Mouse (Mus musculus) CD8-positive naive resting alpha-beta T cell, adult 2 months (primary cell): ENCODE data around the gene Clec4g.
"Not testable (repeated sequence)": the region's sequence is repeated elsewhere in the genome, so short reads cannot be mapped to it uniquely, and the experiment has no call there.

Experiments used
- DNase-seq, 2 experiments: peaks; one replicate each; pipeline ENCODE4 v3.0.0; 2022; ENCODE audit warnings: low read depth in 2 of 2, low spot score in 2 of 2

Gene Clec4g

GRCm38 (mm10) chr8:3720551-3720950 lies at the start of gene Clec4g:
TSS of gene Clec4g (minus strand) at chr8:3720651.
- DNase-seq: no peak

- not testable (repeated sequence) for DNase-seq
These were observed 48.2 kb upstream of the Clec4g start for GRCm38 (mm10) chr8:3768641-3769040.

DNA sequence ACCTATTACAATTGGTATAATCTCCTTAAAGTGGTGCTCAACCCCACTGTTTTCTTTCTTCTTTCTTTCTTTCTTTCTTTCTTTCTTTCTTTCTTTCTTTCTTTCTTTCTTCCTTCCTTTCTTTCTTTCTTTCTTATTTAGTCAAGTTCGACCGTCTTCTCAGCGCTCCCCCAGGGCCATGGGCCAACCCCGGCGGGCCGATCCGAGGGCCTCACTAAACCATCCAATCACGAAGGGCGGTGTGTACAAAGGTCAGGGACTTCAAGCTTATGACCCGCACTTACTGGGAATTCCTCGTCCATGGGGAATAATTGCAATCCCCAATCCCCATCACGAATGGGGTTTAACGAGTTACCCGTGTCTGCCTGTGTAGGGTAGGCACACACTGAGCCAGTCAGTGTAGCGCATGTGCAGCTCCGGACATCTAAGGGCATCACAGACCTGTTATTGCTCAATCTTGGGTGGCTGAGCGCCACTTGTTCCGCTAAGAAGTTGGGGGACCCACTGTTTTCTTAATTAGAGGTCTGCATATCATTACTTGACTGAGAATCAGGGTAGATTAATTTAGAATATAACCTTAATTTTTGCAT lies 33.9 kb upstream of the Clec4g start:
- peak; percentile 29 to 75 for DNase-seq

- DNase-seq: no peak
These were observed 28.3 kb upstream of the Clec4g start, which contains the start of gene Cd209a for GRCm38 (mm10) chr8:3748761-3749160. TSS of gene Cd209a (minus strand) at chr8:3748984.

DNA sequence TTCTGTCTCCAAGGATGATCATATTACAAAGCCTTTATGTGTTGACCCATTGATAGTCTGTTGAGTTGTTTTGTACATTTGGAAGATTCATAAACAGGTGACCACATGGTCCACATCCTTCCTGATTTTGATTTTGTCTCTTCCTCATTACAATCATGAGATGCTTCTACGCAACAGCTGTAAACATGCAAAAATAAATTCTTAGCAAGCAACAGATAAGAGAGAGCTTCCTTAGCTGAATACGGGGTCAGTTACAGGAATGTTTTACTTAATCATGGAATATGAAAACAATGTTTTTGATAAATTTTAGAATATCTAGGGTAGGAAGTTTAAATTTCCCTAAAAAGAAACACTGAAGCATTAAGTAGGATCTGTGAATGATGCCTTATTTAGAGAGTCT lies 16.5 kb upstream of the Clec4g start:
- no peak for DNase-seq

DNA sequence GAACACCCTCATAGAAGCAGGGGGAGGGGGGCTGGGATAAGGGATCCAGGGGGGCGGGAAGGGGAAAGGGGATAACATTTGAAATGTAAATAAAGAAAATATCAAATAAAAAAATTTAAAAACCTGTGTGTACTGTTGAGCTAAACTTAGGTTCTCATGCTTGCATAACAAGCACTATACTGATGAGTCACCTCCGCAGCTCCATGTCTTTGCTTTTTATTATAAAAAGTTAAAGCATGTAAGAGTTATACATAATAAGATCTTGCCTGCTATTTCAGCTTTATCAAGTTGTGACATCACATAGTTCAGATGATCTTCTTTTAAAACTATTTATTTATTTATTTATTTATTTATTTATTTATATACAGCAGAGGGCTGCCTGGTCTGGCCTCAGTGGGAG lies 15.1 kb upstream of the Clec4g start:
- DNase-seq: no peak

DNA sequence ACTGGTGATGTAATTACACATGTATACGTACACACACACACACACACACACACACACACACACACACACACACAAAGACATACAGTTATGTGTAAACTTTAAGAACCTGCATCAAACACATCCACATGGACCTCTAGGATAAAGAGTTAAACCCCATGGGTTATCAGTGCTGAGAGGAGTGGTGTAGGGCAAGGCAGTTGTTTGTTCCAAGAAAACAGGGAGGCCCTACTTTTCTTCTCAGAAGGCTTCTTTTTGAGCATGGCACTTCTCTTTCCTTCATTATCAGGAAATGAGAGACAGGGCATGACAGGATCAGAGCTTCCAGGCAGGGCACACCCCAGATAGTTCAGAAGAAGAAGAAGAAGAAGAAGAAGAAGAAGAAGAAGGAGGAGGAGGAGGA lies 13.6 kb upstream of the Clec4g start:
- DNase-seq: no peak

DNA sequence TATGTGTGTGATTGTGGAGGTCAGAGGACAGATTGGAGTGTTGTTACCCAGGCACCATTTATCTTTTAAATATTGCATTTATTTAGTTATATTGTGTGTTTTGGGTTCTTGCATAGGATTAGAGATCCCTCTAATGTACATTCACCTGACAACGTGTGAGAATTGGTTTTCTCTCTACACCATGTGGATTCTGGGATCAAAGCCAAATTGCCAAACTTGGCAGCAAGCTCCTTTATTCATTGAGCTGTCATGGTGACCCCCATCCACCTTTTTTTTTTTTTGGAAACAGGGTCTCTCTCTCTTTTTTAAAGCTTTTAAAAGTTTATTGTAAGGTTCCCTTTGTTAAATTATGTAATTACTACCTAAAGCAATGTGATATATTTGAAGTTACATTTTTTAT lies 590 bp upstream of the Clec4g start:
- DNase-seq: no peak

DNA sequence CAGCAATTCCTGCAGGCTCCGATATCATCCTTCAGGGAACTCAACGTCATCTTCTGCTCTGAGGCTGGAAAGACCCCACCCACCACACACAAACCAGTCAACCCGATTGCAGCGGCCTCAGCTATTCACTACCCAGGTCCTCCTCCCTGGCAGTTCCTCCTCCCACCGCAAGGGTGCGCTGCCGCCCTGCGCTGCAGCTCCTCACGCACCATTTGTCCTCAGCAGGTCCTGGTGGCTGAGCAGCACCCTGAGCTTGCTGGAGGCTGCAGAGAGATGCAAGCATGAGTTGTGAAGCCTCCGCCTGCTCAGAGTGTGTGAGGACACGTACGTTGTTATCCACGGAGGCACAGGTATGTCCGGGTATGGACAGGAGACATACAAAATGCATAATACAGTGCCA lies 1.9 kb downstream of the Clec4g start:
- peak; percentile 55 to 57 for DNase-seq

GRCm38 (mm10) chr8:3717321-3717954 lies 3.0 kb downstream of the Clec4g start:
- DNase-seq: no peak

GRCm38 (mm10) chr8:3711646-3712045 lies 8.8 kb downstream of the Clec4g start:
- DNase-seq: no peak

- DNase-seq: no peak
These were observed 10.1 kb downstream of the Clec4g start for GRCm38 (mm10) chr8:3710312-3710711.

DNA sequence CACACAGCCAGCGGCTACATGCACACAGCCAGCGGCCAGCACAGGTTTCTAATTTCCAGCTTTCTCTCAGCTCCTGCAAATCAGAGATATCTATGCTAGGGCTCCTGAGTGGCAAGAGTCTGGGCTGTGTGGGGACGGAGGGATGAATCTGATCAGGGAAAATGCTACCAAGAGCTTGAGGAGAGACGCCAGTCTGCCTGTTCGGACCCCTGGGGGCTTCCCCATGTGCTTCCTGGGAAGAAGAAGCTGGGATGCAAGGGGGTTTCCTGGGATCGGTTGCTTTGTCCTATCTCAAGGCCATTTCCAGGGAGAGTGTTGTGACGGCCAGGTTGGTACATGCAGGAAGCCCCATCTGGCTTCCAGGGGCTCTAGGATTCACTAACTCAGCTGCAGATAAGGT lies 12.8 kb downstream of the Clec4g start:
- DNase-seq: no peak

DNA sequence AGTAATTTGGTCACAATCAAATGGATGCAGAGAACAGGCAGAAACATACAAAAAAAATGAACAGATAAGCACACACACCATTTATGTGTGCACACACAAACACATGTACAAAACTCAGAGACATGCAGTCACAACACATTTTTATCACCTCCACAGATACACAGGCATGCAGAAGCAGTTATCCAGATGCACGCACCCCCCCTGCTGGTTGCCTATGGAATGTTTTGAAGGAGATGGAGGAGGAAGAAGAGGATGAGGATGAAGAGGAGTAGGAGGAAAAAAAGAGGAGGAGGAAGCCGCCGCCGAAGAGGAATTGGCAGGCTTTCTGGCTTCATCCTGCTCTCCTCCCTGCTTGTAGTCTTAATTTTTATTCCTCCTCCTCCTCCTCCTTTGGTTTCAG lies 14.7 kb downstream of the Clec4g start:
- DNase-seq: no peak

GRCm38 (mm10) chr8:3701491-3701890 lies 19.0 kb downstream of the Clec4g start:
- no peak for DNase-seq

- no peak for DNase-seq
These were observed 26.3 kb downstream of the Clec4g start, which contains the start of gene Fcer2a for GRCm38 (mm10) chr8:3694121-3694520. TSS of gene Fcer2a (minus strand) at chr8:3694175.

GRCm38 (mm10) chr8:3690774-3691173 lies 29.7 kb downstream of the Clec4g start:
- DNase-seq: no peak

DNA sequence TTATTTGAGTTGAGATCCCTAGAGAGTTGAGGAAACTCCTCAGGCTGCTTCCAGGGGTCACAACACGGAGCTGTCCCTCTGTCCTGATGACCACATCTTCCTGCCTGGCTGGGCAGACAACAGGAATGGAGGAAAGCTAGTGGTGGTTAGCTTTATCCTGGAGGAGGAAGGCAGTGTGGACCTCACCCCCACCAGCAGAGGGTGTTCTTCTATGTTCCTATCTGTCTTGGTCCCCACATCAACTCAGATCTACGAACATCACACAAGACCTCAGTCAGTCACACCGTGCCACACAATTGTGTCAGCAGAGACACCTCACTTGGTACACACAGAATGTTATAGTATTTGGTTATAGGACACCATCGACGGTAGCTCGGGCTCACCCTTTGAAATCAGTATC lies 32.9 kb downstream of the Clec4g start:
- DNase-seq: no peak

DNA sequence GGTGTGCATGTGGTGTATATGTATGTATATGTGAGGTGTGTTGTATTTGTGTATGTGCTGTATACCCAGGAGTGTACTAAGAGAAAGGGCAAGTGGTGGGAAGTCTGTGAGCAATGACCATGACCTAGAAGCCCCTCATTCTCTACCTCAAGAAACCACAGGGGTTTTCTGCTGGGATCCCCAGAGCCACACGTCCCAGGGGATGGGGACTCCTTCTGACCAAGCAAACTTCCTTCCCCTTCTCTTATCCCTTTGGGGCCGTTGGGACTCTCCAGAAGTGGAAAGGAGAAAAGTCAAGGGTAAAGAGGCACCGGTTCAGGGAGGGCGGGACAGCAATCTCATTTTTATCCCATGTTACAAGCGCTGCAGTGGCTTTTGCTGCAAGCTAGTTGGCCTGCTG lies 35.0 kb downstream of the Clec4g start:
- no peak for DNase-seq

GRCm38 (mm10) chr8:3684530-3684929 lies 35.9 kb downstream of the Clec4g start:
- no peak for DNase-seq

- no peak for DNase-seq
These were observed 36.9 kb downstream of the Clec4g start for GRCm38 (mm10) chr8:3683408-3684176.

DNA sequence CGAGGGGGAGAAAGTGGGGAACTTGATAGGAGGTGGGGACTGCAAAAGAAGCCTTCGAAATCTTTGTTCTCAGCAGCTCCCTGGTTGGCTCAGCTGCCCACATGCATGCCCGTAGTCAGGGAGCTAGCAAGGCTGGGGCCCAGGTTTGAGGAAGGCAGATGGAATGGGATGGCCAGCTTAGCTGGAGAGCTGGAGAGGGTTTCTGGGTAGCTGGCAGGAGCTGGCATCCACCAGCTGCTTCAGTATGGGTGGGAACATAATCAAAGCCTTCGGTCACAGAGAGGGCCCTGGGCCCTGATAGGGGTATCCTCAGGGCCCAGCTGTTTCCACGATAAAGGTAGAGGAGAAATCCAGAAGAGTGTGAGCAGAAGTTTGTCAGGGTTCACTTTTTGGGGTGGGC lies 38.0 kb downstream of the Clec4g start:
- DNase-seq: no peak
